ENCODE assay signal across 7 mouse cellular contexts in genomic region chr3:89395806-89396653, GRCm38 (mm10). TPM values are rescaled to one million over a fixed set of nuclear protein-coding genes. Genes with fewer than 3 reads are reported as not detected.
A peak's percentile ranks its signal among the peaks of the same experiment; 100 is the strongest.
DNase-seq lines count a peak whose midpoint lies in the region; ATAC-seq and TF ChIP-seq lines count a peak whose summit lies in the region.

No protein-coding gene starts in this region.

- H3K4me3 ChIP-seq in MEL (ENCODE audit: control insufficient read depth in 1 of 2, insufficient read depth in 1 of 2, low read depth in 2 of 2, low read length in 2 of 2), result peak overlapping the region; percentile 75 to 78
- H3K4me3 ChIP-seq in limb, embryonic 10.5 days, result peak overlapping the region; percentile 59
- H3K4me3 ChIP-seq in midbrain, embryonic 11.5 days (ENCODE audit: low read depth, low read length), result peak overlapping the region; percentile 42
- H3K4me3 ChIP-seq in stomach, postnatal 0 days (ENCODE audit: low read depth, low read length), result peak overlapping the region; percentile 76

- ATAC-seq in erythroblast, adult 5-6 weeks (replicated peaks; ENCODE audit: low FRiP score, poor library complexity, severe bottlenecking), result peak; percentile 42; the same call in 1 of the 2 replicates
- no peak for ATAC-seq in midbrain, embryonic 11.5 days (ENCODE audit: low FRiP score)
- ATAC-seq in stomach, postnatal 0 days (ENCODE audit: low FRiP score, low TSS enrichment), result no peak

- peak; percentile 90 to 91; a peak in 3 of 4 replicates for TF ChIP-seq POLR2A in MEL (IDR thresholded peaks at IDR 0.05; ENCODE audit: control insufficient read depth in 1 of 2, insufficient read depth in 1 of 2, low read depth in 1 of 2, low read length in 2 of 2, poor library complexity in 1 of 2)

- no peak; a peak in 1 of 4 replicates for TF ChIP-seq EP300 in MEL (IDR thresholded peaks at IDR 0.05; ENCODE audit: low read depth in 1 of 2, low read length in 2 of 2)
- TF ChIP-seq EP300 in stomach, postnatal 0 days (optimal IDR thresholded peaks at IDR 0.05), result no peak

- WGBS in limb, embryonic 10.5 days, result under 1% methylated on average over 44 of the region's 44 CpGs
- under 1% methylated on average over 44 of the region's 44 CpGs for WGBS in midbrain, embryonic 11.5 days
- WGBS in stomach, postnatal 0 days, result 1% methylated on average over 43 of the region's 44 CpGs

- no peaks in the 10 kb centered on the region for H3K9me3 ChIP-seq in MEL (replicated peaks; ENCODE audit: insufficient read depth, low read length)
- no peaks in the 10 kb centered on the region for H3K9me3 ChIP-seq in limb, embryonic 10.5 days (replicated peaks)
- H3K9me3 ChIP-seq in midbrain, embryonic 11.5 days (ENCODE audit: control insufficient read depth, low read length), result no peaks in the 10 kb centered on the region
- H3K9me3 ChIP-seq in stomach, postnatal 0 days (ENCODE audit: control insufficient read depth, low read length), result no peaks in the 10 kb centered on the region

- H3K79me2 ChIP-seq in MEL (ENCODE audit: control insufficient read depth, insufficient read depth, low read length, poor library complexity), result peaks cover 16% of the 10 kb centered on the region

- H3K4me1 ChIP-seq in MEL (ENCODE audit: control insufficient read depth in 1 of 2, insufficient read depth in 2 of 2, low read length in 2 of 2), result peaks cover 7 to 13% of the 10 kb centered on the region in 2 experiments
- peaks cover 60% of the 10 kb centered on the region for H3K4me1 ChIP-seq in limb, embryonic 10.5 days
- H3K4me1 ChIP-seq in midbrain, embryonic 11.5 days (ENCODE audit: control insufficient read depth, insufficient read depth, low read length), result peaks cover 38% of the 10 kb centered on the region
- peaks cover 3% of the 10 kb centered on the region; the same call in 1 of the 2 replicates for H3K4me1 ChIP-seq in stomach, postnatal 0 days (replicated peaks; ENCODE audit: control insufficient read depth, insufficient read depth)

- TF ChIP-seq RAD21 in MEL (IDR thresholded peaks at IDR 0.05; ENCODE audit: low read depth, low read length), result peak; percentile 47

- no peaks in the 10 kb centered on the region for H3K27me3 ChIP-seq in MEL (ENCODE audit: control insufficient read depth in 1 of 2, insufficient read depth in 2 of 2, low read length in 2 of 2)
- peaks cover 22% of the 10 kb centered on the region for H3K27me3 ChIP-seq in limb, embryonic 10.5 days (ENCODE audit: low read depth, poor library complexity, severe bottlenecking)
- H3K27me3 ChIP-seq in midbrain, embryonic 11.5 days (ENCODE audit: control insufficient read depth, insufficient read depth, low read length), result peaks cover 12% of the 10 kb centered on the region
- no peaks in the 10 kb centered on the region for H3K27me3 ChIP-seq in stomach, postnatal 0 days (ENCODE audit: control insufficient read depth, insufficient read depth, low read length)

- H3K36me3 ChIP-seq in MEL (ENCODE audit: control insufficient read depth in 1 of 2, insufficient read depth in 2 of 2, low read length in 2 of 2), result peaks cover 2 to 6% of the 10 kb centered on the region in 2 experiments; a peak in 3 of 4 replicates
- no peaks in the 10 kb centered on the region for H3K36me3 ChIP-seq in limb, embryonic 10.5 days
- no peaks in the 10 kb centered on the region for H3K36me3 ChIP-seq in midbrain, embryonic 11.5 days (ENCODE audit: control insufficient read depth, insufficient read depth, low read length)
- no peaks in the 10 kb centered on the region for H3K36me3 ChIP-seq in stomach, postnatal 0 days (ENCODE audit: control insufficient read depth, insufficient read depth, low read length)

- H3K4me2 ChIP-seq in midbrain, embryonic 11.5 days, result peak overlapping the region; percentile 84
- peak overlapping the region; percentile 99 for H3K4me2 ChIP-seq in stomach, postnatal 0 days (replicated peaks; ENCODE audit: low read depth)

- H3K27ac ChIP-seq in MEL (ENCODE audit: control insufficient read depth, low read depth, low read length), result peak overlapping the region; percentile 75
- peak overlapping the region; percentile 88 for H3K27ac ChIP-seq in limb, embryonic 10.5 days
- no peak overlapping the region for H3K27ac ChIP-seq in midbrain, embryonic 11.5 days (ENCODE audit: low read depth, low read length)
- H3K27ac ChIP-seq in stomach, postnatal 0 days (replicated peaks), result peak overlapping the region; percentile 97

- peak; percentile 91 to 97 (median 96) for TF ChIP-seq CTCF in MEL (IDR thresholded peaks at IDR 0.05 in 2 of 3, conservative IDR thresholded peaks at IDR 0.05 in 1 of 3; ENCODE audit: control insufficient read depth in 1 of 3, insufficient read depth in 1 of 3, low read depth in 2 of 3, low read length in 3 of 3, poor library complexity in 1 of 3, severe bottlenecking in 1 of 3)
- peak; percentile 93 for TF ChIP-seq CTCF in stomach, postnatal 0 days (IDR thresholded peaks at IDR 0.05; ENCODE audit: low read depth)

- intact Hi-C loops in heart, postnatal 14 days (cut with DNase I), result loop anchor here (2.0 to 5.0 kb wide), 3 partner anchors 15 to 91 kb away; partner anchors contain the start of gene Flad1

- DNase-seq in MEL (ENCODE audit: low read depth, low spot score), result peak; percentile 91
- peak; percentile 75 to 80 for DNase-seq in adrenal gland, postnatal 36 days
- DNase-seq in heart, postnatal 14 days, result peak; percentile 70 to 79
- DNase-seq in limb, embryonic 10.5 days (ENCODE audit: low spot score), result peak; percentile 84
- DNase-seq in midbrain, embryonic 11.5 days (ENCODE audit: low spot score, missing footprints), result peak; percentile 94
- peak; percentile 70 for DNase-seq in stomach, postnatal 0 days (ENCODE audit: low spot score)

- H3K9ac ChIP-seq in MEL (ENCODE audit: control insufficient read depth, low read depth, low read length, poor library complexity, severe bottlenecking), result peak overlapping the region; percentile 73
- peak overlapping the region; percentile 50 for H3K9ac ChIP-seq in midbrain, embryonic 11.5 days (ENCODE audit: low read length)
- H3K9ac ChIP-seq in stomach, postnatal 0 days (ENCODE audit: low read length), result peak overlapping the region; percentile 79

RNA-seq across cellular contexts. Expression of gene Zbtb7b, which starts 1.5 kb away (rescaled TPM):
- 8.1 and 8.5 TPM in 2 replicates for total RNA-seq in MEL (2012; rRNA removed)
- 10 to 100 TPM in 1 of 2 experiments, not detected in 1; 20.1 TPM for polyA plus RNA-seq in MEL (2012; ENCODE audit: insufficient read depth in 1 of 2, insufficient read length in 2 of 2, low read depth in 1 of 2, low replicate concordance in 2 of 2, missing spikeins in 1 of 2)
- total RNA-seq in adrenal gland, postnatal 36 days (2021), result 10 to 100 TPM; 71.9 to 85.2 TPM
- total RNA-seq in erythroblast, adult 5-6 weeks (2015; ENCODE audit: low replicate concordance), result 5.8 and 7.7 TPM in 2 replicates
- total RNA-seq in erythroblast, adult 5-6 weeks (2017; ENCODE audit: low replicate concordance), result 5.4 and 15.2 TPM in 2 replicates
- total RNA-seq in heart, postnatal 14 days (2021), result 10 to 100 TPM; 18.4 to 27.3 TPM
- 0.38 and 0.49 TPM in 2 replicates for polyA plus RNA-seq in limb, embryonic 10.5 days (2016; fragmentation: Nextera tagmentation; extraction: Ambion mirVana)
- polyA plus RNA-seq in midbrain, embryonic 11.5 days (2014; fragmentation: Nextera tagmentation; extraction: Ambion mirVana), result 0.27 and 0.32 TPM in 2 replicates
- 7.9 and 9.1 TPM in 2 replicates for polyA plus RNA-seq in stomach, postnatal 0 days (2015; fragmentation: Nextera tagmentation; extraction: Ambion mirVana)

RNA-seq across cellular contexts. Expression of gene Lenep, which starts 6.6 kb away (rescaled TPM):
- not detected in 2 replicates for total RNA-seq in MEL (2012; rRNA removed)
- not detected for polyA plus RNA-seq in MEL (2012; ENCODE audit: insufficient read depth in 1 of 2, insufficient read length in 2 of 2, low read depth in 1 of 2, low replicate concordance in 2 of 2, missing spikeins in 1 of 2)
- total RNA-seq in adrenal gland, postnatal 36 days (2021), result 1 to 10 TPM in 1 of 2 experiments, under 1 TPM in 1; 0.40 to 1.3 TPM
- total RNA-seq in erythroblast, adult 5-6 weeks (2015; ENCODE audit: low replicate concordance), result 0.63 and 3.7 TPM in 2 replicates
- 0.17 TPM in 1 of 2 replicates, not detected in the other for total RNA-seq in erythroblast, adult 5-6 weeks (2017; ENCODE audit: low replicate concordance)
- total RNA-seq in heart, postnatal 14 days (2021), result under 1 TPM in 1 of 2 experiments, not detected in 1; 0.98 TPM
- polyA plus RNA-seq in limb, embryonic 10.5 days (2016; fragmentation: Nextera tagmentation; extraction: Ambion mirVana), result 0.26 TPM in 1 of 2 replicates, not detected in the other
- 0.52 TPM in 1 of 2 replicates, not detected in the other for polyA plus RNA-seq in midbrain, embryonic 11.5 days (2014; fragmentation: Nextera tagmentation; extraction: Ambion mirVana)
- polyA plus RNA-seq in stomach, postnatal 0 days (2015; fragmentation: Nextera tagmentation; extraction: Ambion mirVana), result not detected in 2 replicates

RNA-seq across cellular contexts. Expression of gene Flad1, which starts 15.6 kb away (rescaled TPM):
- total RNA-seq in MEL (2012; rRNA removed), result 38.0 and 42.9 TPM in 2 replicates
- 10 to 100 TPM in 1 of 2 experiments, not detected in 1; 54.2 TPM for polyA plus RNA-seq in MEL (2012; ENCODE audit: insufficient read depth in 1 of 2, insufficient read length in 2 of 2, low read depth in 1 of 2, low replicate concordance in 2 of 2, missing spikeins in 1 of 2)
- total RNA-seq in adrenal gland, postnatal 36 days (2021), result 10 to 100 TPM; 23.3 to 30.0 TPM
- 2.1 and 6.3 TPM in 2 replicates for total RNA-seq in erythroblast, adult 5-6 weeks (2015; ENCODE audit: low replicate concordance)
- total RNA-seq in erythroblast, adult 5-6 weeks (2017; ENCODE audit: low replicate concordance), result 1.8 and 3.1 TPM in 2 replicates
- 10 to 100 TPM; 44.7 to 46.1 TPM for total RNA-seq in heart, postnatal 14 days (2021)
- 22.2 and 26.1 TPM in 2 replicates for polyA plus RNA-seq in limb, embryonic 10.5 days (2016; fragmentation: Nextera tagmentation; extraction: Ambion mirVana)
- 25.0 and 25.4 TPM in 2 replicates for polyA plus RNA-seq in midbrain, embryonic 11.5 days (2014; fragmentation: Nextera tagmentation; extraction: Ambion mirVana)
- 20.9 and 22.6 TPM in 2 replicates for polyA plus RNA-seq in stomach, postnatal 0 days (2015; fragmentation: Nextera tagmentation; extraction: Ambion mirVana)

RNA-seq across cellular contexts. Expression of gene Cks1b, which starts 22.2 kb away (rescaled TPM):
- total RNA-seq in MEL (2012; rRNA removed), result 271 and 292 TPM in 2 replicates
- polyA plus RNA-seq in MEL (2012; ENCODE audit: insufficient read depth in 1 of 2, insufficient read length in 2 of 2, low read depth in 1 of 2, low replicate concordance in 2 of 2, missing spikeins in 1 of 2), result 100 to 1,000 TPM; 177 to 438 TPM
- 10 to 100 TPM; 25.1 to 36.1 TPM for total RNA-seq in adrenal gland, postnatal 36 days (2021)
- total RNA-seq in erythroblast, adult 5-6 weeks (2015; ENCODE audit: low replicate concordance), result 67.9 and 79.9 TPM in 2 replicates
- 37.4 and 42.1 TPM in 2 replicates for total RNA-seq in erythroblast, adult 5-6 weeks (2017; ENCODE audit: low replicate concordance)
- 10 to 100 TPM in 1 of 2 experiments, 1 to 10 TPM in 1; 7.9 to 14.4 TPM for total RNA-seq in heart, postnatal 14 days (2021)
- 898 and 922 TPM in 2 replicates for polyA plus RNA-seq in limb, embryonic 10.5 days (2016; fragmentation: Nextera tagmentation; extraction: Ambion mirVana)
- polyA plus RNA-seq in midbrain, embryonic 11.5 days (2014; fragmentation: Nextera tagmentation; extraction: Ambion mirVana), result 420 and 441 TPM in 2 replicates
- polyA plus RNA-seq in stomach, postnatal 0 days (2015; fragmentation: Nextera tagmentation; extraction: Ambion mirVana), result 158 and 179 TPM in 2 replicates

RNA-seq across cellular contexts. Expression of gene Shc1, which starts 22.2 kb away (rescaled TPM):
- total RNA-seq in MEL (2012; rRNA removed), result 41.9 and 49.2 TPM in 2 replicates
- polyA plus RNA-seq in MEL (2012; ENCODE audit: insufficient read depth in 1 of 2, insufficient read length in 2 of 2, low read depth in 1 of 2, low replicate concordance in 2 of 2, missing spikeins in 1 of 2), result 10 to 100 TPM in 1 of 2 experiments, not detected in 1; 79.8 TPM
- total RNA-seq in adrenal gland, postnatal 36 days (2021), result 10 to 100 TPM; 89.6 to 93.7 TPM
- total RNA-seq in erythroblast, adult 5-6 weeks (2015; ENCODE audit: low replicate concordance), result 14.4 and 25.2 TPM in 2 replicates
- total RNA-seq in erythroblast, adult 5-6 weeks (2017; ENCODE audit: low replicate concordance), result 21.3 and 24.1 TPM in 2 replicates
- total RNA-seq in heart, postnatal 14 days (2021), result 10 to 100 TPM; 45.0 to 47.5 TPM
- polyA plus RNA-seq in limb, embryonic 10.5 days (2016; fragmentation: Nextera tagmentation; extraction: Ambion mirVana), result 82.6 and 96.2 TPM in 2 replicates
- polyA plus RNA-seq in midbrain, embryonic 11.5 days (2014; fragmentation: Nextera tagmentation; extraction: Ambion mirVana), result 23.4 and 26.2 TPM in 2 replicates
- polyA plus RNA-seq in stomach, postnatal 0 days (2015; fragmentation: Nextera tagmentation; extraction: Ambion mirVana), result 42.6 and 49.0 TPM in 2 replicates
